Mouse (Mus musculus): ENCODE data around the gene Kcnf1. TPM values are rescaled to one million over a fixed set of nuclear protein-coding genes. Genes with fewer than 3 reads are reported as not detected.

Kcnf1 gene
- polyA plus RNA-seq, 1 experiment from 2014 or later, result 0.86 TPM

GRCm38 (mm10) chr12:17175531-17175951 lies 1.1 kb downstream of the Kcnf1 start:
- H3K9ac ChIP-seq (replicated peaks; ENCODE audit: low read length), result peak overlapping the region; percentile 50
- WGBS, result 16% methylated on average over 25 of the region's 25 CpGs
- peak overlapping the region; percentile 99 for H3K4me2 ChIP-seq (ENCODE audit: low read depth, low read length)
- H3K36me3 ChIP-seq (replicated peaks; ENCODE audit: control insufficient read depth, insufficient read depth, low read depth, low read length), result no peaks in the 10 kb centered on the region
- peak; percentile 27 for DNase-seq (ENCODE audit: low spot score)
- H3K27ac ChIP-seq (replicated peaks; ENCODE audit: low read depth, low read length), result no peak overlapping the region
- no peak for ATAC-seq (replicated peaks; ENCODE audit: insufficient number of reproducible peaks, low FRiP score, low TSS enrichment, low read depth)
- H3K4me1 ChIP-seq (ENCODE audit: control insufficient read depth, insufficient read depth, low read length), result no peaks in the 10 kb centered on the region; the same call in 1 of the 2 replicates
- peaks cover 15% of the 10 kb centered on the region for H3K27me3 ChIP-seq (ENCODE audit: control insufficient read depth, insufficient read depth, low read length)
- H3K4me3 ChIP-seq (ENCODE audit: low read depth, low read length), result peak overlapping the region; percentile 52
- H3K9me3 ChIP-seq (replicated peaks; ENCODE audit: control insufficient read depth, low read length), result no peaks in the 10 kb centered on the region

DNA sequence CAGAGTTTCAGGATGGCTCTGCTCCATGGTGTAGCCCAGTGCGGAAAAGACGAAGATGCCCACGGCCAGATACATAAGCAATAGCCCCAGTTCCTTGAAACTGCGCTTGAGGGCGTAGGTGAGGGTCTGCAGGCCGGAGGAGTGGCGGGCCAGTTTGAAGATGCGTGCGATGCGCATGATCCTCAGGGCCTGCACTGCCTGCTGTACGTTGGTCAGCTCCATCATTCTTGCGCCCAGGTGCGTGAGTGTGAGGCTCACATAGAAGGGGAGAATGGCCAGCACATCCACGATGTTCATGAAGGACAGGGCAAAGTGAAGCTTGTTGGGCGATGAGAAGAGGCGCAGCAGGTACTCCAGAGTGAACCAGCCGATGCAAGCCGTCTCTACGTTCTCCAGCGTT lies 1.6 kb downstream of the Kcnf1 start:
- Histone ChIP-seq H3K4me1 (ENCODE audit: control insufficient read depth, insufficient read depth, low read length) (no peaks in the 10 kb centered on the region; the same call in 1 of the 2 replicates), H3K9me3 (replicated peaks; ENCODE audit: control insufficient read depth, low read length) (no peaks in the 10 kb centered on the region), H3K4me3 (ENCODE audit: low read depth, low read length) (peak overlapping the region; percentile 52; the same call in 1 of the 2 replicates), H3K9ac (replicated peaks; ENCODE audit: low read length) (no peak overlapping the region), H3K36me3 (replicated peaks; ENCODE audit: control insufficient read depth, insufficient read depth, low read depth, low read length) (no peaks in the 10 kb centered on the region), H3K27ac (replicated peaks; ENCODE audit: low read depth, low read length) (no peak overlapping the region), H3K27me3 (ENCODE audit: control insufficient read depth, insufficient read depth, low read length) (peaks cover 15% of the 10 kb centered on the region), H3K4me2 (ENCODE audit: low read depth, low read length) (peak overlapping the region; percentile 99; the same call in 1 of the 2 replicates)
- WGBS, result 74% methylated on average over 20 of the region's 20 CpGs
- no peak for DNase-seq (ENCODE audit: low spot score)
- ATAC-seq (replicated peaks; ENCODE audit: insufficient number of reproducible peaks, low FRiP score, low TSS enrichment, low read depth), result no peak

GRCm38 (mm10) chr12:17174134-17174893 lies 2.4 kb downstream of the Kcnf1 start:
- 77% methylated on average over 10 of the region's 10 CpGs for WGBS
- H3K4me1 ChIP-seq (ENCODE audit: control insufficient read depth, insufficient read depth, low read length), result no peaks in the 10 kb centered on the region; the same call in 1 of the 2 replicates
- no peak for ATAC-seq (replicated peaks; ENCODE audit: insufficient number of reproducible peaks, low FRiP score, low TSS enrichment, low read depth)
- no peak overlapping the region for H3K4me2 ChIP-seq (ENCODE audit: low read depth, low read length)
- H3K27me3 ChIP-seq (ENCODE audit: control insufficient read depth, insufficient read depth, low read length), result peaks cover 15% of the 10 kb centered on the region
- no peak overlapping the region for H3K27ac ChIP-seq (replicated peaks; ENCODE audit: low read depth, low read length)
- no peaks in the 10 kb centered on the region for H3K36me3 ChIP-seq (replicated peaks; ENCODE audit: control insufficient read depth, insufficient read depth, low read depth, low read length)
- no peaks in the 10 kb centered on the region for H3K9me3 ChIP-seq (replicated peaks; ENCODE audit: control insufficient read depth, low read length)
- no peak overlapping the region for H3K4me3 ChIP-seq (ENCODE audit: low read depth, low read length)
- DNase-seq (ENCODE audit: low spot score), result no peak
- no peak overlapping the region for H3K9ac ChIP-seq (replicated peaks; ENCODE audit: low read length)

GRCm38 (mm10) chr12:17170406-17170805 lies 6.3 kb downstream of the Kcnf1 start:
- ATAC-seq (replicated peaks; ENCODE audit: insufficient number of reproducible peaks, low FRiP score, low TSS enrichment, low read depth) (no peak), DNase-seq (ENCODE audit: low spot score) (no peak)
- H3K4me3 ChIP-seq (ENCODE audit: low read depth, low read length), result no peak overlapping the region
- no peak overlapping the region for H3K4me2 ChIP-seq (ENCODE audit: low read depth, low read length)
- H3K36me3 ChIP-seq (replicated peaks; ENCODE audit: control insufficient read depth, insufficient read depth, low read depth, low read length), result no peaks in the 10 kb centered on the region
- no peaks in the 10 kb centered on the region; the same call in 1 of the 2 replicates for H3K4me1 ChIP-seq (ENCODE audit: control insufficient read depth, insufficient read depth, low read length)
- H3K27ac ChIP-seq (replicated peaks; ENCODE audit: low read depth, low read length), result no peak overlapping the region
- no peak overlapping the region for H3K9ac ChIP-seq (replicated peaks; ENCODE audit: low read length)
- no peaks in the 10 kb centered on the region for H3K9me3 ChIP-seq (replicated peaks; ENCODE audit: control insufficient read depth, low read length)
- peaks cover 9% of the 10 kb centered on the region for H3K27me3 ChIP-seq (ENCODE audit: control insufficient read depth, insufficient read depth, low read length)
- WGBS, result 80% methylated on average over 10 of the region's 10 CpGs

DNA sequence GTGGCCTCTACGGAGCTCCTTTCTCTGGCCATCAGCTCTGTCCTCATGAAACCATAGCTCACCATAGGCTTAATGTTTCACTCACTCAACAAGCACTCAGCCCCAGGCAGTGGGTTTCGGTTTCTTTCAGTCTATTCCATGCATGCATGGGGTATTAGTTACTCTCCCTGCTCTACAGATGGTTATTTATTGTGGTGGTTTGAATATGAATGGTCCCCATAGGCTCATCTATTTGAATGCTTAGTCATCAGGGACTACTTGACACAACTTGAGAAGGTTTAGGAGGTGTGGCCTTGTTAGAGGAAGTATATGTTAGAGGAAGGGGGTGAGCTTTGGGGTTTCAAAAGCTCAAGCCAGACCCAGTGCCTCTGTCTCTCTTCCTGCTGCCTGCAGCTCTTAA lies 10.6 kb downstream of the Kcnf1 start:
- WGBS, result 89% methylated on average over 2 of the region's 2 CpGs
- Histone ChIP-seq H3K27ac (replicated peaks; ENCODE audit: low read depth, low read length) (no peak overlapping the region), H3K4me3 (ENCODE audit: low read depth, low read length) (no peak overlapping the region), H3K27me3 (ENCODE audit: control insufficient read depth, insufficient read depth, low read length) (no peaks in the 10 kb centered on the region), H3K36me3 (replicated peaks; ENCODE audit: control insufficient read depth, insufficient read depth, low read depth, low read length) (no peaks in the 10 kb centered on the region), H3K9me3 (replicated peaks; ENCODE audit: control insufficient read depth, low read length) (no peaks in the 10 kb centered on the region), H3K9ac (replicated peaks; ENCODE audit: low read length) (no peak overlapping the region), H3K4me2 (ENCODE audit: low read depth, low read length) (no peak overlapping the region), H3K4me1 (ENCODE audit: control insufficient read depth, insufficient read depth, low read length) (no peaks in the 10 kb centered on the region)
- DNase-seq (ENCODE audit: low spot score) (no peak), ATAC-seq (replicated peaks; ENCODE audit: insufficient number of reproducible peaks, low FRiP score, low TSS enrichment, low read depth) (no peak)

DNA sequence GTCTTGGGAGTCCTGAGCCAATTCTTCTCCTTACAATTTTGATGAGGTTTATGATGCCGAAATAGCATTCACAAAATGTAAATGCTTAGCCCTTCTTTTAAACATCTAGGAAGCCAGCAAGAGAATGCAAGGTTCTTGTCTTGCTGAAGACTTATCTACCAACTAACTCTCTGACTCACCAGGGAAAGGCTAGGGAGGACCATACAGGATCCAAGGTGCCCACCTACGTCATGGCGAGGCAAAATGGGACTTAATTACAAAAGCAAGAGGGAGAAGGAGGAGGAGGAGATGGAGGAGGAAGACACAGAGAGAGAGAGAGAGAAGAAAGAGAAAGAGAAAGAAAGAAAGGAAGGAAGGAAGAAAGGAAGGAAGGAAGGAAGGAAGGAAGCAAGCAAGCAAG lies 12.7 kb downstream of the Kcnf1 start:
- ATAC-seq (replicated peaks; ENCODE audit: insufficient number of reproducible peaks, low FRiP score, low TSS enrichment, low read depth), result no peak
- WGBS, result 82% methylated on average over 3 of the region's 3 CpGs

GRCm38 (mm10) chr12:17159549-17159948 lies 17.1 kb downstream of the Kcnf1 start:
- Histone ChIP-seq H3K27ac (replicated peaks; ENCODE audit: low read depth, low read length) (no peak overlapping the region), H3K4me3 (ENCODE audit: low read depth, low read length) (no peak overlapping the region), H3K27me3 (ENCODE audit: control insufficient read depth, insufficient read depth, low read length) (no peaks in the 10 kb centered on the region), H3K4me2 (ENCODE audit: low read depth, low read length) (no peak overlapping the region), H3K9ac (replicated peaks; ENCODE audit: low read length) (no peak overlapping the region), H3K36me3 (replicated peaks; ENCODE audit: control insufficient read depth, insufficient read depth, low read depth, low read length) (no peaks in the 10 kb centered on the region), H3K4me1 (ENCODE audit: control insufficient read depth, insufficient read depth, low read length) (no peaks in the 10 kb centered on the region; the same call in 1 of the 2 replicates), H3K9me3 (replicated peaks; ENCODE audit: control insufficient read depth, low read length) (no peaks in the 10 kb centered on the region)
- ATAC-seq (replicated peaks; ENCODE audit: insufficient number of reproducible peaks, low FRiP score, low TSS enrichment, low read depth), result no peak
- 89% methylated on average over 7 of the region's 7 CpGs for WGBS
- DNase-seq (ENCODE audit: low spot score), result no peak

More for the DNA sequence above, 12.7 kb downstream of the Kcnf1 start:
- no peak overlapping the region for H3K4me2 ChIP-seq (ENCODE audit: low read depth, low read length)
- no peaks in the 10 kb centered on the region for H3K36me3 ChIP-seq (replicated peaks; ENCODE audit: control insufficient read depth, insufficient read depth, low read depth, low read length)
- no peak overlapping the region for H3K9ac ChIP-seq (replicated peaks; ENCODE audit: low read length)
- no peak overlapping the region for H3K4me3 ChIP-seq (ENCODE audit: low read depth, low read length)
- no peaks in the 10 kb centered on the region for H3K4me1 ChIP-seq (ENCODE audit: control insufficient read depth, insufficient read depth, low read length)
- no peaks in the 10 kb centered on the region for H3K9me3 ChIP-seq (replicated peaks; ENCODE audit: control insufficient read depth, low read length)
- H3K27ac ChIP-seq (replicated peaks; ENCODE audit: low read depth, low read length), result no peak overlapping the region
- DNase-seq (ENCODE audit: low spot score), result no peak
- H3K27me3 ChIP-seq (ENCODE audit: control insufficient read depth, insufficient read depth, low read length), result no peaks in the 10 kb centered on the region

DNA sequence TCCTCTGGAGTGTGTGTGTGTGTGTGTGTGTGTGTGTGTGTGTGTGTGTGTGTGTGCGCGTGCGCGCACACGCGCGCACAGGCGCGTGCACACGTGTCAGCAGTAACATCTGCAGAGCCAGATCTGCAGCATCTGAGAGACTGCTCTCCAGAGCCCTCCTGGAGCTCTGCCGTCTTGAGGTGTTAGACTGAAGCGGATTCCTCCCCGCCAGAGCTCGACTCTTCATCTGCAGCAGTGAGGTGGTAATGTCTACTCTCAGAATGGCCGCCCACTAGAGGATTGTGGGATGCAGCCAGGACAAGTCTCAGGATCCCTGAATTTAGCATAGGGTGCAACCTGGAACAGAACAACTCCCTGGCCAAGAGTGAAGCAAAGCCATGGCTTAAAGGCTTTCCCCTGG lies 19.1 kb downstream of the Kcnf1 start:
- no peaks in the 10 kb centered on the region for H3K27me3 ChIP-seq (ENCODE audit: control insufficient read depth, insufficient read depth, low read length)
- 88% methylated on average over 15 of the region's 15 CpGs for WGBS
- no peaks in the 10 kb centered on the region; the same call in 1 of the 2 replicates for H3K4me1 ChIP-seq (ENCODE audit: control insufficient read depth, insufficient read depth, low read length)
- H3K9me3 ChIP-seq (replicated peaks; ENCODE audit: control insufficient read depth, low read length), result no peaks in the 10 kb centered on the region
- H3K9ac ChIP-seq (replicated peaks; ENCODE audit: low read length), result no peak overlapping the region
- H3K4me2 ChIP-seq (ENCODE audit: low read depth, low read length), result no peak overlapping the region
- no peak overlapping the region for H3K4me3 ChIP-seq (ENCODE audit: low read depth, low read length)
- ATAC-seq (replicated peaks; ENCODE audit: insufficient number of reproducible peaks, low FRiP score, low TSS enrichment, low read depth), result no peak
- no peak overlapping the region for H3K27ac ChIP-seq (replicated peaks; ENCODE audit: low read depth, low read length)
- no peaks in the 10 kb centered on the region for H3K36me3 ChIP-seq (replicated peaks; ENCODE audit: control insufficient read depth, insufficient read depth, low read depth, low read length)
- no peak for DNase-seq (ENCODE audit: low spot score)
